Comparison of ENCODE assay signal across 8 mouse cellular contexts in genomic region chr16:46495201-46495600, GRCm38 (mm10). TPM values are rescaled to one million over a fixed set of nuclear protein-coding genes. Genes with fewer than 3 reads are reported as not detected.
DNase-seq lines count a peak whose midpoint lies in the region; ATAC-seq lines count a peak whose summit lies in the region.

No protein-coding gene starts in this region.

- ATAC-seq in kidney, embryonic 16.5 days (ENCODE audit: low FRiP score, low TSS enrichment) = no peak
- no peak for ATAC-seq in embryonic facial prominence, embryonic 11.5 days (replicated peaks; ENCODE audit: insufficient number of reproducible peaks, low FRiP score, low TSS enrichment, low read depth)
- no peak for ATAC-seq in hindbrain, embryonic 15.5 days (ENCODE audit: low FRiP score, low read depth)
- no peak for ATAC-seq in midbrain, embryonic 14.5 days (ENCODE audit: low FRiP score, low TSS enrichment)

- peak overlapping the region; percentile 75 for H3K4me2 ChIP-seq in kidney, embryonic 16.5 days (replicated peaks; ENCODE audit: low read depth, low read length)
- peak overlapping the region; percentile 54 for H3K4me2 ChIP-seq in embryonic facial prominence, embryonic 11.5 days (ENCODE audit: low read depth, low read length)
- H3K4me2 ChIP-seq in hindbrain, embryonic 15.5 days = peak overlapping the region; percentile 92
- peak overlapping the region; percentile 61 for H3K4me2 ChIP-seq in midbrain, embryonic 14.5 days (ENCODE audit: low read length)

- no peaks in the 10 kb centered on the region for H3K27me3 ChIP-seq in kidney, embryonic 16.5 days (ENCODE audit: insufficient read depth, low read length)
- no peaks in the 10 kb centered on the region for H3K27me3 ChIP-seq in embryonic facial prominence, embryonic 11.5 days (ENCODE audit: control insufficient read depth, insufficient read depth, low read length)
- no peaks in the 10 kb centered on the region for H3K27me3 ChIP-seq in hindbrain, embryonic 15.5 days
- no peaks in the 10 kb centered on the region for H3K27me3 ChIP-seq in midbrain, embryonic 14.5 days (ENCODE audit: control insufficient read depth, insufficient read depth, low read length)

- no peak for DNase-seq in kidney, adult 8-10 months
- no peak for DNase-seq in embryonic facial prominence, embryonic 11.5 days (ENCODE audit: low spot score)
- peak; percentile 36 for DNase-seq in midbrain, embryonic 14.5 days
- DNase-seq in adrenal gland, postnatal 4 days (ENCODE audit: low spot score in 2 of 2) = no peak
- no peak for DNase-seq in embryo, embryonic 11 days
- DNase-seq in adrenal gland, adult 2 months = no peak

- WGBS in kidney, embryonic 16.5 days = 26% methylated on average over 3 of the region's 3 CpGs
- WGBS in embryonic facial prominence, embryonic 11.5 days = 33% methylated on average over 3 of the region's 3 CpGs
- WGBS in hindbrain, embryonic 15.5 days = 16% methylated on average over 3 of the region's 3 CpGs
- WGBS in midbrain, embryonic 14.5 days = 16% methylated on average over 3 of the region's 3 CpGs

- H3K9ac ChIP-seq in kidney, embryonic 16.5 days (replicated peaks; ENCODE audit: low read length) = peak overlapping the region; percentile 98
- H3K9ac ChIP-seq in embryonic facial prominence, embryonic 11.5 days (replicated peaks; ENCODE audit: low read length) = no peak overlapping the region; the same call in 1 of the 2 replicates
- peak overlapping the region; percentile 96 for H3K9ac ChIP-seq in hindbrain, embryonic 15.5 days
- peak overlapping the region; percentile 86 for H3K9ac ChIP-seq in midbrain, embryonic 14.5 days (replicated peaks; ENCODE audit: low read length)

- H3K9me3 ChIP-seq in kidney, embryonic 16.5 days (ENCODE audit: low read length) = no peaks in the 10 kb centered on the region
- no peaks in the 10 kb centered on the region for H3K9me3 ChIP-seq in embryonic facial prominence, embryonic 11.5 days (replicated peaks; ENCODE audit: control insufficient read depth, low read length)
- no peaks in the 10 kb centered on the region for H3K9me3 ChIP-seq in hindbrain, embryonic 15.5 days
- no peaks in the 10 kb centered on the region for H3K9me3 ChIP-seq in midbrain, embryonic 14.5 days (ENCODE audit: control insufficient read depth, low read length)

- H3K4me3 ChIP-seq in kidney, embryonic 16.5 days (ENCODE audit: low read length) = peak overlapping the region; percentile 83
- H3K4me3 ChIP-seq in embryonic facial prominence, embryonic 11.5 days (ENCODE audit: low read depth, low read length) = peak overlapping the region; percentile 92
- peak overlapping the region; percentile 99 for H3K4me3 ChIP-seq in hindbrain, embryonic 15.5 days
- peak overlapping the region; percentile 91 for H3K4me3 ChIP-seq in midbrain, embryonic 14.5 days (replicated peaks; ENCODE audit: low read depth, low read length)

- no peak overlapping the region for H3K27ac ChIP-seq in kidney, embryonic 16.5 days (ENCODE audit: low read length)
- no peak overlapping the region for H3K27ac ChIP-seq in embryonic facial prominence, embryonic 11.5 days (replicated peaks; ENCODE audit: low read depth, low read length)
- H3K27ac ChIP-seq in hindbrain, embryonic 15.5 days (replicated peaks) = peak overlapping the region; percentile 90; the same call in 1 of the 2 replicates
- H3K27ac ChIP-seq in midbrain, embryonic 14.5 days (replicated peaks; ENCODE audit: low read depth, low read length) = 0 out of 2 replicates have a peak overlapping the region, but pooled peaks have one; percentile 93

- H3K36me3 ChIP-seq in kidney, embryonic 16.5 days (ENCODE audit: insufficient read depth, low read length) = no peaks in the 10 kb centered on the region
- no peaks in the 10 kb centered on the region for H3K36me3 ChIP-seq in embryonic facial prominence, embryonic 11.5 days (replicated peaks; ENCODE audit: control insufficient read depth, insufficient read depth, low read depth, low read length)
- no peaks in the 10 kb centered on the region for H3K36me3 ChIP-seq in hindbrain, embryonic 15.5 days
- no peaks in the 10 kb centered on the region for H3K36me3 ChIP-seq in midbrain, embryonic 14.5 days (ENCODE audit: control insufficient read depth, insufficient read depth, low read length)

- H3K4me1 ChIP-seq in kidney, embryonic 16.5 days (ENCODE audit: insufficient read depth, low read length) = peaks cover 20% of the 10 kb centered on the region
- no peaks in the 10 kb centered on the region for H3K4me1 ChIP-seq in embryonic facial prominence, embryonic 11.5 days (ENCODE audit: control insufficient read depth, insufficient read depth, low read length)
- H3K4me1 ChIP-seq in hindbrain, embryonic 15.5 days (replicated peaks) = peaks cover 22% of the 10 kb centered on the region
- peaks cover 17% of the 10 kb centered on the region for H3K4me1 ChIP-seq in midbrain, embryonic 14.5 days (ENCODE audit: control insufficient read depth, insufficient read depth, low read length)

RNA-seq across cellular contexts. Expression of gene Nectin3, which starts 3.1 kb away (rescaled TPM):
- 16.7 and 16.9 TPM in 2 replicates for polyA plus RNA-seq in kidney, embryonic 16.5 days (2015; fragmentation: Nextera tagmentation; extraction: Ambion mirVana)
- 40.9 and 44.0 TPM in 2 replicates for polyA plus RNA-seq in embryonic facial prominence, embryonic 11.5 days (2014; fragmentation: Nextera tagmentation; extraction: Ambion mirVana)
- 28.9 and 35.6 TPM in 2 replicates for polyA plus RNA-seq in hindbrain, embryonic 15.5 days (2015; fragmentation: Nextera tagmentation; extraction: Ambion mirVana)
- polyA plus RNA-seq in midbrain, embryonic 14.5 days (2014; fragmentation: Nextera tagmentation; extraction: Ambion mirVana) = 35.9 and 41.3 TPM in 2 replicates
- total RNA-seq in adrenal gland, postnatal 4 days (2021) = 10 to 100 TPM; 39.1 to 44.1 TPM
- 10 to 100 TPM; 26.4 to 32.5 TPM for total RNA-seq in adrenal gland, adult 2 months (2021)
- 7.7 and 10.9 TPM in 2 replicates for polyA plus RNA-seq in adrenal gland, adult 2 months (2012; rRNA removed)

Comparison
In these comparisons a context has a peak if more than half of its experiments do, and no peak if none do; other contexts are left out.
1. H3K27ac ChIP-seq: peak in hindbrain, embryonic 15.5 days (single experiment) and midbrain, embryonic 14.5 days (single experiment); none in kidney, embryonic 16.5 days (single experiment) and embryonic facial prominence, embryonic 11.5 days (single experiment).
2. Peak in every context shown above with its lines, with median percentiles within 50 percentile points of each other: H3K4me2 ChIP-seq and H3K4me3 ChIP-seq.